Mouse (Mus musculus) limb, embryonic 14.5 days (tissue): Measurements from ENCODE around the gene Acp5. TPM values are rescaled to one million over a fixed set of nuclear protein-coding genes. Genes with fewer than 3 reads are reported as not detected.

Experiments used
- ATAC-seq: fragments of 200-750 bp; cut with Nextera tagmentation; 2 replicates; pipeline ENCODE4 v1.8.0; 2017; ENCODE audit warnings: low read depth, moderate number of reproducible peaks, moderate TSS enrichment; ENCODE audit not compliant: low FRiP score
- DNase-seq: peaks from one replicate; pipeline ENCODE4 v3.0.0-alpha.2; 2015; ENCODE audit warnings: low spot score
- H3K27ac ChIP-seq: fragments of 300-500 bp; sonication (generic); replicated peaks from 2 replicates; pipeline ENCODE4 v1.5.1; 2014; ENCODE audit warnings: low read depth, mild to moderate bottlenecking, low read length, moderate library complexity, mixed read lengths
- H3K27me3 ChIP-seq: fragments of 300-500 bp; sonication (generic); 2 replicates; pipeline ENCODE4 v1.6.1; 2014; ENCODE audit warnings: low read length, mixed read lengths; ENCODE audit not compliant: control insufficient read depth, insufficient read depth
- H3K36me3 ChIP-seq: fragments of 300-500 bp; sonication (generic); 2 replicates; pipeline ENCODE4 v1.6.1; 2014; ENCODE audit warnings: mild to moderate bottlenecking, low read length, moderate library complexity, mixed read lengths; ENCODE audit not compliant: control insufficient read depth, insufficient read depth
- H3K4me1 ChIP-seq: fragments of 300-500 bp; sonication (generic); 2 replicates; pipeline ENCODE4 v1.6.1; 2014; ENCODE audit warnings: antibody characterized with exemption, low read length, mixed read lengths; ENCODE audit not compliant: control insufficient read depth, insufficient read depth
- H3K4me2 ChIP-seq: fragments of 300-500 bp; sonication (generic); replicated peaks from 2 replicates; pipeline ENCODE4 v1.6.1; 2014; ENCODE audit warnings: low read depth, mild to moderate bottlenecking, low read length, moderate library complexity; ENCODE audit not compliant: severe bottlenecking
- H3K4me3 ChIP-seq: fragments of 300-500 bp; sonication (generic); replicated peaks from 2 replicates; pipeline ENCODE4 v1.5.1; 2014; ENCODE audit warnings: low read length
- H3K9ac ChIP-seq: fragments of 300-500 bp; sonication (generic); 2 replicates; pipeline ENCODE4 v1.6.1; 2014; ENCODE audit warnings: mild to moderate bottlenecking, low read depth, low read length, moderate library complexity; ENCODE audit not compliant: severe bottlenecking
- H3K9me3 ChIP-seq: fragments of 300-500 bp; sonication (generic); 2 replicates; pipeline ENCODE4 v1.6.1; 2016; ENCODE audit warnings: low read length; ENCODE audit not compliant: control insufficient read depth
- POLR2A ChIP-seq: fragments of 200-500 bp; IDR thresholded peaks from 2 replicates; pipeline ENCODE4 v1.8.0; 2012; ENCODE audit warnings: inconsistent platforms, mild to moderate bottlenecking, moderate library complexity, borderline replicate concordance; ENCODE audit not compliant: insufficient read depth, insufficient read length; ENCODE audit errors: extremely low read depth
- WGBS: fragments of 180-500 bp; shearing (Covaris S2); extraction: QIAGEN DNeasy Blood & Tissue Kit; methylation state at CpG from one replicate; pipeline ENCODE4 v1.1.7; 2014; 5-methylcytosine and 5-hydroxymethylcytosine counted together
- polyA plus RNA-seq, 2 experiments: library from polyadenylated mRNA; depleted of rRNA in 1 of 2; stranded (reverse) in 1 of 2; unstranded in 1 of 2; fragments of >200 nt; fragmentation: Nextera tagmentation in 1 of 2; extraction: Ambion mirVana in 1 of 2; gene quantifications; 2 replicates each; pipeline versions ENCODE4 v1.2.1 to v1.2.3; 2012 to 2014

Gene Acp5
- polyA plus RNA-seq, 2 experiments: 21.6 to 23.6 TPM

DNA sequence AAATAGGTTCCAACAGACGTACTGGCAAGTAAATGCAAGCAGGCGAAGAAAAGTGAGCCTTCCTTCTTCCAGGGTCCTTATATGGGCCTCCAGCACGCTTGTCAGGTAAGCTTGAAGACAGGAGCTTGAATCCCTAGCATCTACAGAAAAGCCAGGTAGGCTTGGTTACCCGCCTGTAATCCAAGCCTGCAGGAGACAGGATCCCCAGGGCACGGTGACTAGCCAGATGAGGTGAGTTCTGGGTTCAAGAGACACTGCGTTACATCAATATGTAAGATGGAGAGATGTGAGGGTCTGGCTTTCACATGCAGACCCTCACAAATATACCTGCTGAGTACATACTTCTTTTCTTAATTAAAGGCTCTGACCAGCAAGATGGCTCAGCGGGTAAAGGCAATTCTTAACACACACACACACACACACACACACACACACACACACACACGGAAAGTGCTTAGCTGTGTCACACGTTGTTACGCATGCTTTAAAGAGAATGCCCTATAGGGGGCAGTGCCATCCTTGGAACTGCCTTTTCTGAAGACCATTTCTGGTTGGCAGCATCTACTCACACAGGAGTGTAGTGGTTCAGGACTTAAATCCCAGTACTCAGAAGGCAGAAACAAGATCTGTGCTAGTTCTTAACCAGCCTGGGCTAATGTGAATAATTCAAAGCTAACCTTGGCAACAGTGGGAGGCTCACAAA lies 17.6 kb downstream of the Acp5 start:
- peak overlapping the region; percentile 65 for H3K4me2 ChIP-seq
- H3K27ac ChIP-seq: no peak overlapping the region
- no peaks in the 10 kb centered on the region for H3K9me3 ChIP-seq
- ATAC-seq (no peak), DNase-seq (peak; percentile 69)
- no peak for TF ChIP-seq POLR2A
- no peaks in the 10 kb centered on the region for H3K27me3 ChIP-seq
- peaks cover 11% of the 10 kb centered on the region for H3K4me1 ChIP-seq
- peak overlapping the region; percentile 90 for H3K9ac ChIP-seq
- peak overlapping the region; percentile 92 for H3K4me3 ChIP-seq
- WGBS: 44% methylated on average over 10 of the region's 10 CpGs
- peaks cover 12% of the 10 kb centered on the region for H3K36me3 ChIP-seq

DNA sequence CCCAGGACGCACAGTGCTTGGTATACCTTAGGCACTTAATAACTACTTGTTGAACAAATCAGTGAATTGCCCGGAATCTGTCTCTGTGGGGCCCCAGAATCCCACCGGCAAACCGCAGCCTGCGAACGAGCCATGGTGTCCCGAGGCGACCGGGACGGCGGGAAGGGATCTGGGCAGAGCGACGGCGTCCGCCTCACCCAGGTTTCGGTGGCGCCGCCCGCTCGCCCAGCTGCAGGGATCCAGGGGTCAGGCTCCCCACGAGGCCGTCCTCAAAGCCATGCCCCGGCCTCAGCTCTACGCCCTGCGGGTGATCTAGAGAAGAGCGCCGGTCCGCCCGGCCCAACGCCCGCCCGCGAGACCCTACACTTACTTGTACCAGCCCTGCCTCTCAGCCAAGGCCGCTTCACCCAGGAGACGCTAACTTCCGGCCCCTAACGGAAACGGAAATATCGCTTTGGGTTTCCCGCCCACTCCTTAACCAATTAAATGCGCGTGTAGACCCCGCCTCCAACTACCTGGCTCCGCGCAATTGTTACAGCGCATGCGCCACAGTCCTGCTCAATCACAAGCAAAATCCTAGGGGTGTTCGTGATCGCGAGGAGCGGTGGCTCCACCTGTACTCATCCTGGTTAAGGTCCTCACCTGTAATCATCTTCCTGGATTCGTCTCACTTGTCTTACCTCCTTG lies 18.6 kb downstream of the Acp5 start, which contains the start of gene Elof1:
Gene Elof1, minus strand, starts transcription at position 433 of the 687 bp plus-strand sequence.
- Histone ChIP-seq H3K4me1 (peaks cover 11% of the 10 kb centered on the region), H3K27ac (no peak within 1 kb of the TSS; the same call in 1 of the 2 replicates), H3K9ac (peak within 1 kb of the TSS; percentile 90), H3K27me3 (no peaks in the 10 kb centered on the region), H3K9me3 (no peaks in the 10 kb centered on the region), H3K36me3 (peaks cover 22% of the 10 kb centered on the region), H3K4me3 (peak within 1 kb of the TSS; percentile 92), H3K4me2 (peak within 1 kb of the TSS; percentile 65)
- ATAC-seq (peak; percentile 95), DNase-seq (peak; percentile 99)
- WGBS: under 1% methylated on average over 52 of the region's 52 CpGs
- peak; percentile 64; the same call in 1 of the 2 replicates for TF ChIP-seq POLR2A

DNA sequence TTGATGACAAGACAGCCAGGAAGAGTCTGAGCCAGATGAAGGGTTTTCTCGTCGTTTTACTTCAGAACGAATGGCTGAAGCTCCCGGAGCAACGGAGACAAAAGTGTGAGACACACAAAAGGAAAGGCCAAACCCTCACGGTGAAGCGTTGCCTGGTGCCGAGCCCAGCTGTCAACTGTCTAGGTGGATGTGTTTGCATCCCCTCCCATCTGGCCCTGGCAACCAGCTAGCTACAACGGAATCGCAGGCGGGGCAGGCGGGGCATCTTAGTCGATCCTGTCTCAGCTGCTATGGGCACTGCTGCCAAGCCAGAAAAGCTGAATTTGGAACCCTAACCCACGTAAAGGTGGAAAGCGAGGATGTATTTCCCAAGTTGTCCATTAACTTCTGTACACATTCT lies 19.4 kb downstream of the Acp5 start:
- Histone ChIP-seq H3K9ac (peak overlapping the region; percentile 90), H3K9me3 (no peaks in the 10 kb centered on the region), H3K27me3 (no peaks in the 10 kb centered on the region), H3K4me3 (peak overlapping the region; percentile 92), H3K27ac (no peak overlapping the region), H3K36me3 (peaks cover 29% of the 10 kb centered on the region), H3K4me2 (peak overlapping the region; percentile 65), H3K4me1 (peaks cover 11% of the 10 kb centered on the region)
- DNase-seq: no peak
- WGBS: 33% methylated on average over 15 of the region's 15 CpGs
- ATAC-seq: no peak
- no peak for TF ChIP-seq POLR2A

DNA sequence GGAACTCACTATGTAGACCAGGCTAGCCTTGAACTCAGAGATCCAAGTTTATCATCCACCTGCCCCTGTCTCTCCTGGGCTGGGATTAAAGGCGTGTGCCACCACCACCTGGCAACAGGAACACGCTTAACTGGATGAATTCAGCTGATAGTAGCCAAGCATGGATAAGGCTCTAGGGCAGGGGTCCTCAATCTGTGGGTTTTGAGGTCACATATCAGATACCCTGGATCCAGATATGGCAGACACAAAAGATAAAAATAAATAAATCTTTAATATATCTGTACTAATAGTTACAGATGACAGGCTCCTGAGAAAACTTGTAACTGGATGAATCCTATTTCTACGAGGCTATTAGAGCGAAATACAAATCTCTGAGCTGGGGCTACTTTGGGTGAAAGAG lies 19.9 kb downstream of the Acp5 start:
- 91% methylated on average over 4 of the region's 4 CpGs for WGBS
- no peak for DNase-seq

DNA sequence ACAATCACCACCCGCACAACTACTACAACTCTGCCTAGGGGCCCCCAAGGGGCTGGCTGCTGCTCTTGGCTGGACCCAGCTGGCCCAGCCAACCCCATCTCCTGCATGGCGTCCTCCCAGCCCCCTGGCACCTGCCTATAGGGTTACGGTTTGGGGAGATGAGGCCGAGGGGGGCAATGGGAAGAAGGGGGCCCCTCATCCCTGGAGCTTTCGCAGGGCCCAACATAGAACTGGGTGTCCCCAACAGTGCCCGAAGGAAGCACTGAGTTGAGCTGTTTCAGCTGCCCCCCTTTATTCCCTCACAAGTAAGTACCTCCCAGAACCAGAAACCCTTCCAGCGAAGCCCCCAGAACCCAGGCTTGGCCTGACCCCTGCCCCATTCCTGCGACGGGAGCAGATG lies 27.3 kb downstream of the Acp5 start:
- Histone ChIP-seq H3K9ac (no peak overlapping the region), H3K27ac (no peak overlapping the region), H3K4me1 (no peaks in the 10 kb centered on the region), H3K27me3 (no peaks in the 10 kb centered on the region), H3K4me2 (no peak overlapping the region), H3K36me3 (peaks cover 39% of the 10 kb centered on the region), H3K4me3 (no peak overlapping the region), H3K9me3 (no peaks in the 10 kb centered on the region; the same call in 1 of the 2 replicates)
- no peak for TF ChIP-seq POLR2A
- no peak for DNase-seq
- 92% methylated on average over 9 of the region's 9 CpGs for WGBS
- ATAC-seq: no peak

More for the DNA sequence above, 19.9 kb downstream of the Acp5 start:
- H3K4me2 ChIP-seq: peak overlapping the region; percentile 65; the same call in 1 of the 2 replicates
- no peak for ATAC-seq
- peaks cover 33% of the 10 kb centered on the region for H3K36me3 ChIP-seq
- H3K9ac ChIP-seq: peak overlapping the region; percentile 90; the same call in 1 of the 2 replicates
- H3K4me3 ChIP-seq: peak overlapping the region; percentile 92
- H3K27ac ChIP-seq: no peak overlapping the region
- H3K4me1 ChIP-seq: peaks cover 11% of the 10 kb centered on the region
- no peaks in the 10 kb centered on the region for H3K27me3 ChIP-seq
- TF ChIP-seq POLR2A: no peak
- H3K9me3 ChIP-seq: no peaks in the 10 kb centered on the region
